Mouse (Mus musculus): ENCODE measurements around the gene Zbed5. TPM values are rescaled to one million over a fixed set of nuclear protein-coding genes. Genes with fewer than 3 reads are reported as not detected.
"Not testable (repeated sequence)": the region's sequence is repeated elsewhere in the genome, so short reads cannot be mapped to it uniquely, and the experiment has no call there.

Gene Zbed5
- polyA plus RNA-seq, 1 experiment from 2014 or later: 14.7 TPM

- Histone ChIP-seq H3K4me1 (replicated peaks) (peaks cover 11% of the 10 kb centered on the region), H3K27ac (peak overlapping the region; percentile 46), H3K9ac (replicated peaks) (peak overlapping the region; percentile 51; the same call in 1 of the 2 replicates), H3K4me3 (replicated peaks) (peak overlapping the region; percentile 68), H3K36me3 (peaks cover 9% of the 10 kb centered on the region; the same call in 1 of the 2 replicates), H3K27me3 (no peaks in the 10 kb centered on the region), H3K4me2 (replicated peaks) (peak overlapping the region; percentile 54), H3K9me3 (no peaks in the 10 kb centered on the region)
- ATAC-seq: no peak
- 11% methylated on average over 9 of the region's 9 CpGs for WGBS
Observed at GRCm38 (mm10) chr5:129940736-129941494, 45.4 kb downstream of the Zbed5 start.

GRCm38 (mm10) chr5:129941495-129942045, 46.0 kb downstream of the Zbed5 start, which contains the start of gene Vkorc1l1:
TSS of gene Vkorc1l1 (plus strand) at chr5:129941970.
- Histone ChIP-seq H3K4me2 (replicated peaks) (peak within 1 kb of the TSS; percentile 78), H3K4me1 (replicated peaks) (peaks cover 11% of the 10 kb centered on the region), H3K9ac (replicated peaks) (peak within 1 kb of the TSS; percentile 83), H3K27me3 (no peaks in the 10 kb centered on the region), H3K27ac (peak within 1 kb of the TSS; percentile 73), H3K4me3 (replicated peaks) (peak within 1 kb of the TSS; percentile 68), H3K36me3 (peaks cover 9% of the 10 kb centered on the region; the same call in 1 of the 2 replicates), H3K9me3 (no peaks in the 10 kb centered on the region)
- peak; percentile 94 for ATAC-seq
- WGBS: under 1% methylated on average over 58 of the region's 59 CpGs

- 0% methylated on average over 42 of the region's 82 CpGs for whole genome bisulfite sequencing
- peak; percentile 87 for ATAC-seq
Observed at GRCm38 (mm10) chr5:129942073-129942939, 46.8 kb downstream of the Zbed5 start.

GRCm38 (mm10) chr5:129943402-129943801, 47.9 kb downstream of the Zbed5 start:
- no peak for ATAC-seq
- peaks cover 12% of the 10 kb centered on the region; the same call in 1 of the 2 replicates for H3K36me3 ChIP-seq
- H3K27ac ChIP-seq: no peak overlapping the region
- 91% methylated on average over 1 of the region's 1 CpGs for WGBS
- no peak overlapping the region for H3K9ac ChIP-seq (replicated peaks)
- H3K4me3 ChIP-seq (replicated peaks): no peak overlapping the region
- H3K4me2 ChIP-seq (replicated peaks): no peak overlapping the region
- peaks cover 11% of the 10 kb centered on the region for H3K4me1 ChIP-seq (replicated peaks)
- H3K9me3 ChIP-seq: no peaks in the 10 kb centered on the region
- H3K27me3 ChIP-seq: no peaks in the 10 kb centered on the region

More at GRCm38 (mm10) chr5:129942073-129942939, 46.8 kb downstream of the Zbed5 start:
- H3K4me1 ChIP-seq (replicated peaks): peaks cover 11% of the 10 kb centered on the region
- peak overlapping the region; percentile 78 for H3K4me2 ChIP-seq (replicated peaks)
- peak overlapping the region; percentile 73 for H3K27ac ChIP-seq
- peak overlapping the region; percentile 68 for H3K4me3 ChIP-seq (replicated peaks)
- not testable (repeated sequence) for H3K9me3 ChIP-seq, H3K27me3 ChIP-seq
- H3K9ac ChIP-seq (replicated peaks): peak overlapping the region; percentile 83
- H3K36me3 ChIP-seq: peaks cover 12% of the 10 kb centered on the region; the same call in 1 of the 2 replicates

- H3K4me1 ChIP-seq (replicated peaks): peaks cover 11% of the 10 kb centered on the region
- H3K4me3 ChIP-seq (replicated peaks): no peak overlapping the region
- 96% methylated on average over 2 of the region's 2 CpGs for WGBS
- H3K9ac ChIP-seq (replicated peaks): no peak overlapping the region
- H3K36me3 ChIP-seq: peaks cover 12% of the 10 kb centered on the region; the same call in 1 of the 2 replicates
- H3K27me3 ChIP-seq: no peaks in the 10 kb centered on the region
- H3K4me2 ChIP-seq (replicated peaks): no peak overlapping the region
- no peaks in the 10 kb centered on the region for H3K9me3 ChIP-seq
- ATAC-seq: no peak
- H3K27ac ChIP-seq: no peak overlapping the region
Observed at GRCm38 (mm10) chr5:129947528-129948033, 52.1 kb downstream of the Zbed5 start.

- no peak overlapping the region for H3K27ac ChIP-seq
- no peaks in the 10 kb centered on the region for H3K9me3 ChIP-seq
- no peak overlapping the region for H3K9ac ChIP-seq (replicated peaks)
- 98% methylated on average over 4 of the region's 4 CpGs for WGBS
- no peak overlapping the region for H3K4me3 ChIP-seq (replicated peaks)
- ATAC-seq: no peak
- H3K27me3 ChIP-seq: no peaks in the 10 kb centered on the region
- peaks cover 1% of the 10 kb centered on the region; the same call in 1 of the 2 replicates for H3K36me3 ChIP-seq
- H3K4me2 ChIP-seq (replicated peaks): no peak overlapping the region
- H3K4me1 ChIP-seq (replicated peaks): 0 out of 2 replicates have a peak, but pooled peaks cover 2% of the 10 kb centered on the region
Observed at GRCm38 (mm10) chr5:129952143-129952542, 56.6 kb downstream of the Zbed5 start.

Other genes starting within 250 kb of the Zbed5 start
- 8.7 and 8.9 TPM in 2 replicates for gene Zfp11, start 225.6 kb upstream of the Zbed5 start, polyA plus RNA-seq (2015; fragmentation: Nextera tagmentation; extraction: Ambion mirVana)
- not detected in 2 replicates for gene Sept14, start 187.2 kb upstream of the Zbed5 start, polyA plus RNA-seq (2015; fragmentation: Nextera tagmentation; extraction: Ambion mirVana)
- gene Mrps17, start 180.2 kb upstream of the Zbed5 start, polyA plus RNA-seq (2015; fragmentation: Nextera tagmentation; extraction: Ambion mirVana): 189 TPM in 2 replicates
- gene Nipsnap2, start 170.7 kb upstream of the Zbed5 start, polyA plus RNA-seq (2015; fragmentation: Nextera tagmentation; extraction: Ambion mirVana): 84.1 and 94.5 TPM in 2 replicates
- gene Psph, start 108.3 kb upstream of the Zbed5 start, polyA plus RNA-seq (2015; fragmentation: Nextera tagmentation; extraction: Ambion mirVana): 35.7 and 37.4 TPM in 2 replicates
- gene Sumf2, start 48.7 kb upstream of the Zbed5 start, polyA plus RNA-seq (2015; fragmentation: Nextera tagmentation; extraction: Ambion mirVana): 33.2 and 37.2 TPM in 2 replicates
- gene Chchd2, start 8.3 kb upstream of the Zbed5 start, polyA plus RNA-seq (2015; fragmentation: Nextera tagmentation; extraction: Ambion mirVana): 897 and 927 TPM in 2 replicates
- 0.46 and 0.81 TPM in 2 replicates for gene Phkg1, start 2.8 kb downstream of the Zbed5 start, polyA plus RNA-seq (2015; fragmentation: Nextera tagmentation; extraction: Ambion mirVana)
- 6.3 and 7.2 TPM in 2 replicates for gene Nupr1l, start 12.8 kb downstream of the Zbed5 start, polyA plus RNA-seq (2015; fragmentation: Nextera tagmentation; extraction: Ambion mirVana)
- 26.7 and 31.1 TPM in 2 replicates for gene Vkorc1l1, start 46.2 kb downstream of the Zbed5 start, polyA plus RNA-seq (2015; fragmentation: Nextera tagmentation; extraction: Ambion mirVana)
- 21.7 and 23.3 TPM in 2 replicates for gene Gusb, start 107.3 kb downstream of the Zbed5 start, polyA plus RNA-seq (2015; fragmentation: Nextera tagmentation; extraction: Ambion mirVana)
- gene Asl, start 133.5 kb downstream of the Zbed5 start, polyA plus RNA-seq (2015; fragmentation: Nextera tagmentation; extraction: Ambion mirVana): 30.4 and 33.4 TPM in 2 replicates
- 79.3 and 82.2 TPM in 2 replicates for gene Crcp, start 133.6 kb downstream of the Zbed5 start, polyA plus RNA-seq (2015; fragmentation: Nextera tagmentation; extraction: Ambion mirVana)
- gene Tpst1, start 177.6 kb downstream of the Zbed5 start, polyA plus RNA-seq (2015; fragmentation: Nextera tagmentation; extraction: Ambion mirVana): 47.4 and 51.0 TPM in 2 replicates
- gene Kctd7, start 249.1 kb downstream of the Zbed5 start, polyA plus RNA-seq (2015; fragmentation: Nextera tagmentation; extraction: Ambion mirVana): 11.0 and 12.2 TPM in 2 replicates

All from midbrain, embryonic 13.5 days (tissue).